Mouse (Mus musculus): Measurements from ENCODE around the gene Tmem221. TPM values are rescaled to one million over a fixed set of nuclear protein-coding genes. Genes with fewer than 3 reads are reported as not detected.
A peak's percentile ranks its signal among the peaks of the same experiment; 100 is the strongest.
"Not testable (repeated sequence)": the region's sequence is repeated elsewhere in the genome, so short reads cannot be mapped to it uniquely, and the experiment has no call there.

Gene Tmem221
- polyA plus RNA-seq, 1 experiment from 2014 or later, result 4.4 TPM

DNA sequence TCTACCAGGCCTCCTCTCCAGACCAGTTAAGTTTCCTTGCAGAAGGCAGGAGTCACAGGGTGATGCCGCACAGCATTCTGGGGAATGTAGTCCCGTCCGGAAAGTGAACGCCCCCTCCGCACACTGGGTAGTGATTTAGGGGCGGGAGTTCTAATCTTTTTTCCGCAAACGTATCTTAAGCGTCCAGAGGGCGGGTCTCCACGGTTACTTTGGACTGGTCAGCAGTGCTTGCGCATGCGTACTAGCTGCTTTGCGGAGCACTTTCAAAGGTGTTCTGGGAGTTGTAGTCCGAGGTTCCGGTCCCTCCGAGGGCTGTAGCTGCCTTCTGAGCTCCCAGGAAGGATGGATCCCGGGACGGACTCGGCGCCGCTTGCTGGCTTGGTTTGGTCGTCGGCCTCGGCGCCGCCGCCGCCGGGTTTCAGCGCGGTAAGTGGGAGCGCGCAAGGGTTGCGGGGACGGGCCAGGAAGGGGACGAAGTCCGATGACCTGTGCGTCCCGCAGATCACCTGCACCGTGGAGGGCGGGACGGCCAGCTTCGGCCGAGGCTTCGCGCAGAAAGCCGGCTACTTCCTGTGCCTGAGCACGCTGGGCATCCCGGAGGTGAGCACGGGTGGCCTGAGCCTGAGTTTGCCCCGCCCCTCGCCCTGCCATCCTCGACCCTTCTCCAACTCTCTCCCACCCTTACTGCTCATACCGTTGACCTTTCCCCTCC, 15.9 kb downstream of the Tmem221 start, which contains the start of gene Mvb12a:
Gene Mvb12a (plus strand): TSS at position 291 of the 712 bp plus-strand sequence.
- peak within 1 kb of the TSS; percentile 91 for H3K4me3 ChIP-seq (ENCODE audit: low read length)
- H3K4me1 ChIP-seq (replicated peaks; ENCODE audit: control insufficient read depth, insufficient read depth, low read length), result peaks cover 11% of the 10 kb centered on the region
- peak; percentile 97 for ATAC-seq (ENCODE audit: low read depth)
- H3K27me3 ChIP-seq (ENCODE audit: control insufficient read depth, insufficient read depth, low read depth, low read length), result no peaks in the 10 kb centered on the region
- H3K36me3 ChIP-seq (ENCODE audit: control insufficient read depth, insufficient read depth, low read length), result peaks cover 7% of the 10 kb centered on the region
- WGBS, result under 1% methylated on average over 48 of the region's 55 CpGs
- H3K4me2 ChIP-seq (ENCODE audit: low read depth, low read length), result peak within 1 kb of the TSS; percentile 94
- peak within 1 kb of the TSS; percentile 85 for H3K9ac ChIP-seq (ENCODE audit: low read length)
- H3K9me3 ChIP-seq (ENCODE audit: control insufficient read depth, low read length), result no peaks in the 10 kb centered on the region
- H3K27ac ChIP-seq (ENCODE audit: low read length), result no peak within 1 kb of the TSS

DNA sequence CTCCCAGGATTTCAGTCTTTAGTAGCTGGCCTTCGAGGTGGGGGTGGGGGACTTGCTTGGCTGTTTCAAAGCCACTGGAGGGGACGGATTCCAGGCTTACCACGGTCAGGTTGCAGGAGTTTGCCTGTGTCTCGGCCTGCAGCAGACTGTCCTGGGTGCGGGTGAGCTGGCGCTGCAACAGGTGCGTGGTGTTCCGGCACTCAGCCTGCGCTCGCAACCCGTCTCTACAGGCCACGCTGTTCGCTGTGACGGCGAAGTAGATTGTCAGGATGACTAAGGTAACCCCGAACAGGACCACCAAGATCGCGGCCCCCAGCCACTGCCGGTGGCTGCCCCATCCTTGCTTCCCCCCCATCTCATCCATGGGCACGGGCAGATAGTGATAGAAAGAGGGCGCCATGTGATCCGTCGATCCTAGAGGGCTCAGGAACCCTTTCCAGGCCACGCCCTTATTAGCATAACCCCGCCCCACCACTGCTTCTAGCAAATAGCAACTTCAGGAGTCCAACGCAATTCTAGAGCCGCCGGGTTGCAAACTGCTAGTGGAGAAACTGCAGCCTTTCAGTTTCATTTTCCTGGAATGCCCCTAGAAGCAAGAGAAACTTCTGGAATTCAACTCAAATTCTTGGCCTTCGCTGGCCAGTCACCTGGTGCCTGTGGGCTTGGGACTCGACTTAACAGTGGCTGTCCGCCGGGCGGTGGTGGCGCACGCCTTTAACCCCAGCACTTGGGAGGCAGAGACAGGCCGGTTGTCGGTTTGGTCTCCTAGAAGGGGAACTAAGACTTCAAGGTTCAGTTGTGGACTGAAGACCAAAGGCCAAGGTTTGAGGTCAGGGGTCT, 21.4 kb downstream of the Tmem221 start, which contains the start of gene Bst2:
Gene Bst2 (minus strand): TSS at position 429 of the 840 bp plus-strand sequence.
- Histone ChIP-seq H3K9ac (ENCODE audit: low read length) (peak within 1 kb of the TSS; percentile 66), H3K27ac (ENCODE audit: low read length) (peak within 1 kb of the TSS; percentile 67), H3K27me3 (ENCODE audit: control insufficient read depth, insufficient read depth, low read depth, low read length) (no peaks in the 10 kb centered on the region), H3K4me3 (ENCODE audit: low read length) (peak within 1 kb of the TSS; percentile 57), H3K4me1 (replicated peaks; ENCODE audit: control insufficient read depth, insufficient read depth, low read length) (peaks cover 5% of the 10 kb centered on the region), H3K36me3 (ENCODE audit: control insufficient read depth, insufficient read depth, low read length) (no peaks in the 10 kb centered on the region), H3K4me2 (ENCODE audit: low read depth, low read length) (peak within 1 kb of the TSS; percentile 73), H3K9me3 (ENCODE audit: control insufficient read depth, low read length) (no peaks in the 10 kb centered on the region)
- peak; percentile 91 for ATAC-seq (ENCODE audit: low read depth)
- WGBS, result 2% methylated on average over 37 of the region's 37 CpGs

DNA sequence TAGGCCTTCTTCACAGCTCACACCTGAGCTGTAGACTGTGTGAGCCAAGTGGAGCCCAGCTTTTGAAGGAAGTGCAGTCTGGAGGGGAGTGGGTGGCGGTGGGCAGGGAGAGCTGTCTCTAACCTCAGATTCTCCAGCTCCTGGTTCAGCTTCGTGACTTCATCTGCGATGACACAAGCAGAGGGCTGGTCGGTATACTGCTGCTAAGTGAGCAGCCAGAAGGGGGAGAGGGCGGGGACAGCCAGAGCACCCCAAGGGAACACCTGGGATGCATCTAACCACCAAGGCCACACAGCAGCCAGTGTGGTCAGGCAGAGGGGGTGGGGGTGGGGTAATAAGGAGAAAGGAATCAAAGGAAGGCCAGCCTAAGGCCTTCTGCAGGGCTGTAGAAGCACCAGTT, 23.0 kb downstream of the Tmem221 start:
- 64% methylated on average over 5 of the region's 5 CpGs for WGBS
- peak overlapping the region; percentile 29; the same call in 1 of the 2 replicates for H3K9ac ChIP-seq (ENCODE audit: low read length)

DNA sequence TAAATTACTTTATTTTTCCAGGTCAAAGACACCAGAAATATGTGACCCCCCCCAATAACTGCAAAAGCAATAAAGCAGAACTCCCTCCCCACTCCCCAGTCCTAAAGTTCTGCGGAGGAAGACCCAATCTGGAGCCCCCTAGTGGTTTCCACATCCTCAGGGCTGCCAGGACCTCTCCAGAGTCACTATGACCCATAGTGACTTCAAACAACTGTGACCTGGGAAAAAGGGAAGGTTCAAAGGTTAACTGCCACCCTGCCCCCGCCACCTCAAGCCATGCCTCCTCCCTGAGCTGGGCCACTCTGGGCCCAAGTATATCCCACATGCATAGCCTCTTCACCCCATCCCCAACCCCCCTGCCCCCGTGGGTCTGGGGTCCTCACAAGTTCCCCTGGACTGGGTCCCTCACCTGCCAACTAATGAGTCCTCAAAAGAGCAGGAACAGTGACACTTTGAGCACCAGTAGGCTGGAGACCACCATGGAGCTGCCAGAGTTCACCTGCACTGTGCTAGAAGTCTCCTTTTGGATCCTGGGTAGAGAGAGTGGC, 24.3 kb downstream of the Tmem221 start:
- H3K4me1 ChIP-seq (replicated peaks; ENCODE audit: control insufficient read depth, insufficient read depth, low read length), result peaks cover 5% of the 10 kb centered on the region
- no peak overlapping the region for H3K27ac ChIP-seq (ENCODE audit: low read length)
- H3K9me3 ChIP-seq (ENCODE audit: control insufficient read depth, low read length), result no peaks in the 10 kb centered on the region
- H3K36me3 ChIP-seq (ENCODE audit: control insufficient read depth, insufficient read depth, low read length), result no peaks in the 10 kb centered on the region
- no peak overlapping the region for H3K4me3 ChIP-seq (ENCODE audit: low read length)
- no peak overlapping the region for H3K4me2 ChIP-seq (ENCODE audit: low read depth, low read length)
- H3K9ac ChIP-seq (ENCODE audit: low read length), result no peak overlapping the region
- ATAC-seq (ENCODE audit: low read depth), result no peak
- WGBS, result 30% methylated on average over 3 of the region's 3 CpGs
- no peaks in the 10 kb centered on the region for H3K27me3 ChIP-seq (ENCODE audit: control insufficient read depth, insufficient read depth, low read depth, low read length)

More for the DNA sequence above, 23.0 kb downstream of the Tmem221 start:
- ATAC-seq (ENCODE audit: low read depth), result no peak
- no peaks in the 10 kb centered on the region for H3K27me3 ChIP-seq (ENCODE audit: control insufficient read depth, insufficient read depth, low read depth, low read length)
- no peak overlapping the region for H3K27ac ChIP-seq (ENCODE audit: low read length)
- H3K9me3 ChIP-seq (ENCODE audit: control insufficient read depth, low read length), result no peaks in the 10 kb centered on the region
- no peaks in the 10 kb centered on the region for H3K36me3 ChIP-seq (ENCODE audit: control insufficient read depth, insufficient read depth, low read length)
- no peak overlapping the region; the same call in 1 of the 2 replicates for H3K4me2 ChIP-seq (ENCODE audit: low read depth, low read length)
- H3K4me3 ChIP-seq (ENCODE audit: low read length), result no peak overlapping the region
- H3K4me1 ChIP-seq (replicated peaks; ENCODE audit: control insufficient read depth, insufficient read depth, low read length), result peaks cover 5% of the 10 kb centered on the region

DNA sequence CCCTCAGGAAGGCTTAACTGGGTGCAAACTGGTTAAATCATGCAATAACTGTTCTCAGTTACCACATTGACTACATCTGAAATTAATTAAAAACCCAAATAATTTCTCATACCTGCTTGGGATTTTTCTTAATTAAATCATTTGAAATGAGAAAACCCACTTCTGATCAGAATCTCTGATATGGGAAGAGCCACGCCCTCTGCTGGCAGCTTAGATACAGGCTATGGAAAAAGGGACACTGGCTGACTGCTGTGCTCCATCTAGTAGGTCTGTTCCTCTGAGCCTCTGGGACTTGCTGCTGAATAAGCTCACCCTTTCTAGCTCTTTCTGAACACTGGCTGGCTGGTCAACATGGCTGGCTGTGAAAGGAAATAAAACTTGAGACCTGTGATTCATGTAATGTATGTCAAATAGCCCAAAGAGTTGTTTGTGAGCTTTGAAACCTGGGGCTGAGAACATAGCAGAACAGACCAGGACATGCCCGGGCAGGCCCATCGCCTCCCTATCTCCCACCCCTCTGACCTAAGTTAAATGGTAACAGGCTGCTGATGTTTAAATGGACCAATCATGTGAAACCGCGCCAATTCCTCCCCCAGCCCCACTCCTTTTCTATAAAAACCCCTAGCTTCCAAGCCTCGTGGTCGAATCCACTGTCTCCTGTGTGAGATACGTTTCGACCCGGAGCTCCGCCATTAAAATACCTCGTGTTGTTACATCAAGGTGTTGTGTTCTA, 27.8 kb downstream of the Tmem221 start:
- 73% methylated on average over 5 of the region's 12 CpGs for WGBS
- ATAC-seq (ENCODE audit: low read depth), result not testable (repeated sequence)

DNA sequence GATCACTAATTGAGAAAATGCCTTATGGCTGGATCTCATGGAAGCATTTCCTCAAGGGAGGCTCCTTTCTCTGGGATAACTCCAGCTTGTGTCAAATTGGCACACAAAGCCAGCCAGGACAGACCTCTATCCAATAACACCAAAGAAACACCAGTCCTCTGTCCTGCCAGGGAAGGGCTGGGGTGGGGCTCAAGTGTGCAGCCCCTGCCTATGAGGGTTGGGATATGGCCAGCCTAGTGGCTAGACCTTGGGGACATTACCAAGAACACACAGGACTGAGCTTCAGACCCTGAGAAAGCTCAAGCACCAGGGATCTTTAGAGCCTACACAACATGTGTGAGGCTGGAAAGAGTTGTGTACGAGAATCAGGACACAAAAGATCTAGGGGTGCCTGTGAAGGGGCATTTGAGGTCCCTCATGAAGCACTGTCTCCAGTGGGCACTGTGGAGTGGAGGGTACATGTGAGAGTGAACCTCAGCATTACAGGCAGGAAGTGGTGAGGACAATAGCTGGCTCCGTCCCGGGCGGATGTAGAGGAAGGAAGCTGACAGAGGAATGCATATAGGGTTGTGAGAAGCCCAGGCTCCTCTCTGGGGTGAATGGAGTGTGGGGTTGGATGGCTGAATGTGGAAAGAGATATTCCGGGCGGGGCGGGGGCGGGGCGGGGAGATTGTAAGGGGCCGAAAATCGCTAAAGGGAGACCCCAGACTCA, 30.2 kb downstream of the Tmem221 start:
- peak; percentile 86 for ATAC-seq (ENCODE audit: low read depth)
- H3K4me1 ChIP-seq (replicated peaks; ENCODE audit: control insufficient read depth, insufficient read depth, low read length), result peaks cover 20% of the 10 kb centered on the region
- H3K27me3 ChIP-seq (ENCODE audit: control insufficient read depth, insufficient read depth, low read depth, low read length), result peaks cover 10% of the 10 kb centered on the region; the same call in 1 of the 2 replicates

More for the DNA sequence above, 27.8 kb downstream of the Tmem221 start:
- H3K27ac ChIP-seq (ENCODE audit: low read length); H3K27me3 ChIP-seq (ENCODE audit: control insufficient read depth, insufficient read depth, low read depth, low read length); H3K9ac ChIP-seq (ENCODE audit: low read length); H3K9me3 ChIP-seq (ENCODE audit: control insufficient read depth, low read length); H3K4me2 ChIP-seq (ENCODE audit: low read depth, low read length); H3K36me3 ChIP-seq (ENCODE audit: control insufficient read depth, insufficient read depth, low read length); H3K4me3 ChIP-seq (ENCODE audit: low read length): not testable (repeated sequence)
- H3K4me1 ChIP-seq (replicated peaks; ENCODE audit: control insufficient read depth, insufficient read depth, low read length), result peaks cover 14% of the 10 kb centered on the region

DNA sequence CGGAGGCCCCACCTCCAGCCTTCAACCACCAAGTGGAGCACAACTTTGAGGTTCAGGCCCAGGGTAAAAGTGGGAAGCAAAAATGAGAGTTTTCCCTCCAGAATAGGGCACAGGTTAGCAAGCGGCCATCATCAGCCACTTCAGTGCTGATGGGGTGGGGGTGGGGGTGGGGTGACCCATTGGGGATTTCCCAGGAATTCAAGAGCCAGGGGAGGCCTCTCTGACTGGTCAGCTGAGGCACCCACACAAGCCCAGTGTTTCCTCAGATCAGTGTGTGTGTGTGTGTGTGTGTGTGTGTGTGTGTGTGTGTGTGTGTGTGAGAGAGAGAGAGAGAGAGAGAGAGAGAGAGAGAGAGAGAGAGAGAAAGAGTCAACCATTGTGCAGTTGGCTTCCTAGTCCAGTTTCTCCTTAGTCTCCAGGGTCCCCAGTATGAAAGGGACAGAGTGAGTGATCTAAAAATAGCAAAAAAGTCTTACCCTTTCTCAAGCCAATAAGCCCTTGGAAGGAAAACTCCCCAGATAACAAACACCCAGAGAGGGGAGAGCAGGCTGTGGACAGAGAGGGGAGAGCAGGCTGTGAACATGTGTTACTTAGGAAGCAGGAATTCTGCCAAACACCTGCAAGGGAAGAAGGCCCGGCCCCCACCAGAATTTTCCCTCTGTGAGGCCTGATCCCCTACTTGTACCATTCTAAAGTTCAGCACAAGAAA, 31.4 kb downstream of the Tmem221 start:
- Histone ChIP-seq H3K4me3 (ENCODE audit: low read length) (no peak overlapping the region), H3K9ac (ENCODE audit: low read length) (no peak overlapping the region)
- ATAC-seq (ENCODE audit: low read depth), result no peak

More for the DNA sequence above, 30.2 kb downstream of the Tmem221 start:
- WGBS, result 66% methylated on average over 11 of the region's 11 CpGs
- no peaks in the 10 kb centered on the region for H3K36me3 ChIP-seq (ENCODE audit: control insufficient read depth, insufficient read depth, low read length)
- H3K9me3 ChIP-seq (ENCODE audit: control insufficient read depth, low read length), result no peaks in the 10 kb centered on the region
- peak overlapping the region; percentile 28; the same call in 1 of the 2 replicates for H3K9ac ChIP-seq (ENCODE audit: low read length)
- no peak overlapping the region for H3K4me3 ChIP-seq (ENCODE audit: low read length)
- peak overlapping the region; percentile 17; the same call in 1 of the 2 replicates for H3K4me2 ChIP-seq (ENCODE audit: low read depth, low read length)
- H3K27ac ChIP-seq (ENCODE audit: low read length), result peak overlapping the region; percentile 96

DNA sequence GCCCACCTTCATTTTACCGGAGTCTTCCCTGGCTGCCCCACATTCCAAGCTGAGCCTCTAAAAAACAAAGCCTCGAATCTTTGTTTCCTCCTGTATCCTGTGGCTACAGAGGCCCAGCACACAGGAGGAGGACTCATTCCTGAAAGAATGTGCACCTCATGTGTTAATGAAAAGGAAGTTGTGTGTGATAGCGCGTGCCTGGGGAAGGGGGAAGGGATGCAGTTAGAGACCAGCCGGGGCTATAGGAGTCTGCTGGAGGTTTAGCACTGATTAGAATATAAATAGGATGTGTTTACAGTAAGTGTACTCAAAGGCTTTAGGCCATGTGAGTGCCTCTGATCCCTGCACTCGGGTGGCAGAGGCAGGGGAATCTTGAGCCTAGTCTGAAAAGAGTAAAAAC, 32.4 kb downstream of the Tmem221 start:
- Histone ChIP-seq H3K27ac (ENCODE audit: low read length) (peak overlapping the region; percentile 96; the same call in 1 of the 2 replicates), H3K9ac (ENCODE audit: low read length) (no peak overlapping the region), H3K36me3 (ENCODE audit: control insufficient read depth, insufficient read depth, low read length) (no peaks in the 10 kb centered on the region), H3K27me3 (ENCODE audit: control insufficient read depth, insufficient read depth, low read depth, low read length) (peaks cover 10% of the 10 kb centered on the region; the same call in 1 of the 2 replicates), H3K4me2 (ENCODE audit: low read depth, low read length) (no peak overlapping the region), H3K9me3 (ENCODE audit: control insufficient read depth, low read length) (no peaks in the 10 kb centered on the region), H3K4me1 (replicated peaks; ENCODE audit: control insufficient read depth, insufficient read depth, low read length) (peaks cover 23% of the 10 kb centered on the region), H3K4me3 (ENCODE audit: low read length) (no peak overlapping the region)
- ATAC-seq (ENCODE audit: low read depth), result no peak
- WGBS, result 17% methylated on average over 6 of the region's 6 CpGs

More for the DNA sequence above, 31.4 kb downstream of the Tmem221 start:
- peak overlapping the region; percentile 96 for H3K27ac ChIP-seq (ENCODE audit: low read length)
- peaks cover 20% of the 10 kb centered on the region for H3K4me1 ChIP-seq (replicated peaks; ENCODE audit: control insufficient read depth, insufficient read depth, low read length)
- H3K9me3 ChIP-seq (ENCODE audit: control insufficient read depth, low read length), result no peaks in the 10 kb centered on the region
- no peaks in the 10 kb centered on the region for H3K36me3 ChIP-seq (ENCODE audit: control insufficient read depth, insufficient read depth, low read length)
- peaks cover 10% of the 10 kb centered on the region; the same call in 1 of the 2 replicates for H3K27me3 ChIP-seq (ENCODE audit: control insufficient read depth, insufficient read depth, low read depth, low read length)
- 43% methylated on average over 3 of the region's 3 CpGs for WGBS
- no peak overlapping the region for H3K4me2 ChIP-seq (ENCODE audit: low read depth, low read length)

All from lung, embryonic 16.5 days (tissue).